Mouse (Mus musculus) ES-CJ7 (cell line): ENCODE measurements at regions not wholly inside any gene's neighbourhood (a gene's known extent, or its start where the extent isn't known, plus 50 kb on each side); places are given as distances from the start of the nearest gene placed in this dataset.
A peak's percentile ranks its signal among the peaks of the same experiment; 100 is the strongest.

ENCODE experiments used
- DNase-seq: peaks from one replicate; pipeline ENCODE4 v3.0.0; 2011; ENCODE audit warnings: low read depth, low spot score

GRCm38 (mm10) chr12:62881202-62881601 lies 1358.3 kb downstream of the Lrfn5 start:
- no peak for DNase-seq

GRCm38 (mm10) chr12:62892851-62893632 lies 1370.1 kb downstream of the Lrfn5 start:
- DNase-seq = peak; percentile 51
